Mouse (Mus musculus): Measurements from ENCODE around the gene Tacc2.

DNA sequence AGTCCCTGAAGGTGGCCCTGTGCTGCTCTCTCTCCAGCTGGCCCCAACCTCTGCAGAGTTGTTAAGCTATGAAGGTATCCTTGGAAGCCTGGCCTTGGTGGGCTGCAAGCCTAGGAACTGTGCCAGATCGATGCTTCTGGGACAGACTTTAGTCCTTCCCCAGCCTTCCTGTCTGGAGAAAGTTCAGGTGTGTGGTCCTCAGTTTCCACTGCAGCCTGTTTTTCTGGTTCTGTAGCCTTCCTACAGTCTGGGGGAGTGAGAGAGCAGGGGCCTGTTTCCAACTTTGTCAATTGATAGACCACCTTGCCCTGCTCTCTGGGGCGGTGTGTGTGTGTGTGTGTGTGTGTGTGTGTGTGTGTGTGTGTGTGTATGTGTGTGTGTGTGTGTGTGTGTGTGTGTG, 114.7 kb downstream of the Tacc2 start:
- TF ChIP-seq CTCF (IDR thresholded peaks at IDR 0.05; ENCODE audit: borderline replicate concordance, insufficient read depth, low read depth, low read length) = no peak
- no peak for TF ChIP-seq POLR2A (IDR thresholded peaks at IDR 0.05; ENCODE audit: borderline replicate concordance, insufficient read depth, low read length)
